Mouse (Mus musculus) midbrain, embryonic 13.5 days (tissue): ENCODE measurements around the gene Ccl2. TPM values are rescaled to one million over a fixed set of nuclear protein-coding genes. Genes with fewer than 3 reads are reported as not detected.

ENCODE experiments used
- ATAC-seq: fragments of 200-750 bp; cut with Nextera tagmentation; 2 replicates; pipeline ENCODE4 v1.8.0; 2017; ENCODE audit warnings: mild to moderate bottlenecking, moderate TSS enrichment, moderate library complexity
- H3K27ac ChIP-seq: fragments of 300-500 bp; sonication (generic); 2 replicates; pipeline ENCODE4 v1.5.1; 2015; ENCODE audit warnings: inconsistent platforms, mild to moderate bottlenecking, moderate library complexity
- H3K27me3 ChIP-seq: fragments of 300-500 bp; sonication (generic); 2 replicates; pipeline ENCODE4 v1.6.1; 2015; ENCODE audit warnings: mild to moderate bottlenecking, inconsistent platforms
- H3K36me3 ChIP-seq: fragments of 300-500 bp; sonication (generic); 2 replicates; pipeline ENCODE4 v1.6.1; 2015; ENCODE audit warnings: mild to moderate bottlenecking, inconsistent platforms
- H3K4me1 ChIP-seq: fragments of 300-500 bp; sonication (generic); replicated peaks from 2 replicates; pipeline ENCODE4 v1.6.1; 2015; ENCODE audit warnings: inconsistent platforms
- H3K4me2 ChIP-seq: fragments of 300-500 bp; sonication (generic); replicated peaks from 2 replicates; pipeline ENCODE4 v1.6.1; 2015; ENCODE audit warnings: moderate library complexity, mild to moderate bottlenecking, inconsistent platforms
- H3K4me3 ChIP-seq: fragments of 300-500 bp; sonication (generic); replicated peaks from 2 replicates; pipeline ENCODE4 v1.5.1; 2015; ENCODE audit warnings: mild to moderate bottlenecking, inconsistent platforms
- H3K9ac ChIP-seq: fragments of 300-500 bp; sonication (generic); replicated peaks from 2 replicates; pipeline ENCODE4 v1.6.1; 2015; ENCODE audit warnings: mild to moderate bottlenecking, inconsistent platforms
- H3K9me3 ChIP-seq: fragments of 300-500 bp; sonication (generic); 2 replicates; pipeline ENCODE4 v1.6.1; 2016; ENCODE audit warnings: mild to moderate bottlenecking, inconsistent platforms
- WGBS: fragments of 180-500 bp; shearing (Covaris S2); methylation state at CpG from one replicate; pipeline ENCODE4 v1.1.7; 2015; 5-methylcytosine and 5-hydroxymethylcytosine counted together
- polyA plus RNA-seq: library from polyadenylated mRNA; unstranded; fragments of >200 nt; fragmentation: Nextera tagmentation; extraction: Ambion mirVana; gene quantifications from 2 replicates; pipeline ENCODE4 v1.2.1, GENCODE M21; 2015

The Ccl2 gene
- polyA plus RNA-seq, 1 experiment from 2014 or later = 2.4 TPM

DNA sequence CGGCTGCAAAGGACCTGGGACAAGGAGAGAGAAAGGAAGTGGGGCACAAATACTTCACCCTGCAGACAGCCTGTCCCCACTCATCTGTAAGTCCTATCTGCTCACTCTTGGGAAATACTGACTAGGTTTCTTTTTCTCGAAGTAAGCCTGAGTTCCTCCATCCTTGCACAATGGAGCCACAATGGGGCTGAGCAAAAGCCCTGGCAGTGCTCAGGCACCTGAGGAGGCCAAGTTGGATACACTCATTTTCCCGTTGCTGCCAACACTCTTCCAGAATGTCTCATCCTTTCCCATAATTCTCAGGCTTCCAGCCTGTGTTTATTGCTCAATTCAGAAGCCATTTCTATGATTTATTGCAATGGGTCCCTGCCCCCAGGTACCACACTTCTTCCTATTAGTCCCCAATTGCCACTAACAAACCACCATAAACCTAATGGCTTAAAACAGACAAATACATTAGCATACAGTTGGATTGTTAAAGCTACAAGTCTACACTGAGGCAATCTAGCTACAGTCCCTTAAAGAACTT is 3.8 kb downstream of the Ccl2 start:
- Histone ChIP-seq H3K9ac (no peak overlapping the region), H3K4me2 (no peak overlapping the region), H3K9me3 (no peaks in the 10 kb centered on the region), H3K27ac (no peak overlapping the region), H3K27me3 (no peaks in the 10 kb centered on the region), H3K4me1 (no peaks in the 10 kb centered on the region), H3K4me3 (no peak overlapping the region), H3K36me3 (no peaks in the 10 kb centered on the region)
- 81% methylated on average over 3 of the region's 3 CpGs for WGBS
- ATAC-seq = no peak

DNA sequence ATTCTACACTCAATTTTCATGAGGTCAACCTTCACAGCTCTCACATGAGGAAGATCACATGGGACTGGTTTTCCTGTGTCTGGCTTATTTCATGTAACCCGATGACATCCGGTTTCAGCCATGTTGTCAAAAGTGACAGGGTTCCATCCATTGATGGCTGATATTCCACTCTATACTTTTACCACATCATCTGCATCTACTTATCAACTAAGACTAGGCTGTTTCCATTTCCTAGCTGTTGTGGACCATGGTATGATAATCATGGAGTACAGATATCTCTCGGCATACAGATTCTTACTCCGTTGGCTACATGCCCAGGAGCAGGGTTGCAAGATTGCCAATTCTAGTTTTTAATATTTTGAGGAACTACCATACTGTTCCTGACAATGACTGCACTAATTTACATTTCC is 6.3 kb downstream of the Ccl2 start:
- H3K9ac ChIP-seq = no peak overlapping the region
- no peaks in the 10 kb centered on the region for H3K9me3 ChIP-seq
- no peaks in the 10 kb centered on the region for H3K36me3 ChIP-seq
- no peak overlapping the region for H3K4me2 ChIP-seq
- no peaks in the 10 kb centered on the region for H3K27me3 ChIP-seq
- WGBS = 93% methylated on average over 4 of the region's 4 CpGs
- H3K4me1 ChIP-seq = no peaks in the 10 kb centered on the region
- no peak overlapping the region for H3K27ac ChIP-seq
- no peak overlapping the region for H3K4me3 ChIP-seq
- ATAC-seq = no peak

DNA sequence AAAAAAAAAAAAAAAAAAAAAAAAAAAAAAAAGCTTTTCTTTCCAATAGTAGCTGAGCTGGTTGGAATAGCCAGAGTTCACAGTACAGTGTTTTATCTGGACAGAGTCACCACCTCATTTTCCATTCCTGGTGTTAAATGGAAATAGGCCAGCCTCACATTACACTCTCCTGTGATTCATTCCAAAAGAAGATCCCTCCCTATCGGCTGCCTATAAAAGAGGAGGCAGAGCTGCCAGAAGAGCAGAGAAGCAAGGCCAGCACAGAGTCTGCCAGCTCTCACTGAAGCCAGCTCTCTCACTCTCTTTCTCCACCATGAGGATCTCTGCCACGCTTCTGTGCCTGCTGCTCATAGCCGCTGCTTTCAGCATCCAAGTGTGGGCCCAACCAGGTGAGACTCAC is 10.1 kb downstream of the Ccl2 start, which contains the start of gene Ccl7:
Gene Ccl7, plus strand, starts transcription at position 242 of the 400 bp plus-strand sequence.
- H3K9ac ChIP-seq = no peak within 1 kb of the TSS
- H3K4me3 ChIP-seq = no peak within 1 kb of the TSS
- 75% methylated on average over 3 of the region's 3 CpGs for WGBS
- no peaks in the 10 kb centered on the region for H3K27me3 ChIP-seq
- ATAC-seq = no peak
- no peaks in the 10 kb centered on the region for H3K36me3 ChIP-seq
- H3K4me2 ChIP-seq = no peak within 1 kb of the TSS
- no peak within 1 kb of the TSS for H3K27ac ChIP-seq
- no peaks in the 10 kb centered on the region for H3K9me3 ChIP-seq
- no peaks in the 10 kb centered on the region for H3K4me1 ChIP-seq

DNA sequence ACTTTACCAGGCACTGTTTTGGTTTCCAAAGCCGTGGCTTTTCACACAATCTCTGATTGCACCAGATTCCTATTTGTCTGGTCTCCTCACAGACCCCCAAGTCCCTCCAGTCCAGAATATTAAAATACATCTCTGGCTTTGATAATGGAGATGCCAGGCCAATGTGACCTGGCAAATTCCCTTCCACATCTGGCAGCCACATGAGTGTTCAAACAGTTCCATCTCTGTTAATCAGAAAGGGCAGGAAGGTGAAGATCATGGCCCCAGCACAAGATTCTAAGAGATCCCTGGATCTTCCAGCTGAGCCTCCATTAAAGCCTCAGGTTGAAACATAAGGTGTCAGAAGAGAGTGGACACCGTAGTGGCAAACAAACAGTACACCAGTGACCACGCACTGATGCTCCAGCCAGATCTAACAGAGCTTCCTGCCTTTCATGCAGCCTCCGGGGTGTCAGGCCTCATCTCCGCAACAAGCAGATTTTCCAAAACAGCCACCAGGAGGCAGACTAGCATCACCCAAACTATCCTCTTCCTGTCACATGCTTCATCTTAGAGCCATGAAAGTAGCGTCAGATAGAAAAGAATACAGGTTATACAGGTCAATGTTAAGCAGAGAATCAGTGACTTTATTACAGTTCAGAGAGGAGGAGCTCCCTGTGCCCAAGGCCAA is 12.5 kb downstream of the Ccl2 start:
- Histone ChIP-seq H3K36me3 (no peaks in the 10 kb centered on the region), H3K9me3 (no peaks in the 10 kb centered on the region), H3K27me3 (no peaks in the 10 kb centered on the region), H3K4me3 (no peak overlapping the region), H3K9ac (no peak overlapping the region), H3K4me1 (no peaks in the 10 kb centered on the region), H3K27ac (no peak overlapping the region), H3K4me2 (no peak overlapping the region)
- WGBS = 48% methylated on average over 6 of the region's 6 CpGs
- no peak for ATAC-seq

DNA sequence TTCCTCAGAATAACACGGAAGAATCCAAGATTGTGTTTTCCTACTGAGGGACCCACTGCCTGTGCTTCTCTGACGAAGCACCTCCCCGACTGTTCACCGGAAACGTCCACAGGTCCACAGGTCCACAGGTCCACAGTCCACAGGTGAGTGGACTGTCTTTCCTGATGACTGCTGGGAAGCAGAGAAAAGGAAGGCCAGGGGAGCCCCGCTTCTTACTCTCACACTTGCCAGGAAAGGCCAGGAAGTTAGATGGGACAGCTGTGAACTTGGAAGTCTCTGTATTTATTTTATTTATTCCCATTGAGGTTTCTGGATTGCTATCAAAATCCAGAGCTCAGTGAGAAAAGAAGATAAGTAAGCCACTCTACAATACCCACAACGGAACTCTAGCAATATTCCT is 18.5 kb downstream of the Ccl2 start:
- Histone ChIP-seq H3K4me1 (no peaks in the 10 kb centered on the region), H3K4me2 (no peak overlapping the region)
- no peak for ATAC-seq

DNA sequence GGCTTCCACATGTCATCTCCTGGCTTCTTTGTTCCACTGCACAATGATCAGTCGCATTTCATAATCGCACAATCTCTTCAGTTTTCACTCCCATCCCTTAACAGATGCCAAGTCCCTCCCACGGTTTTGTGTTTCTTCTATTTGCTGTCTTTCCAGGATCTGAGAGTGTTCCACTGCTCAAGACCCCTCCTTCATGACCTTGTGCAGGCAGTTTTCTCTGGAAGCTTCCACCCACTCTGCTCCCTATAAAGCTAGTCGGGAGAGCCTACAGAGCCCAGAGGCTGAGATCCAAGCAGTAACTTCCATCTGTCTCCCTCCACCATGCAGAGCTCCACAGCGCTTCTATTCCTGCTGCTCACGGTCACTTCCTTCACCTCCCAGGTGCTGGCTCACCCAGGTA is 22.3 kb downstream of the Ccl2 start, which contains the start of gene Ccl11:
Gene Ccl11, plus strand, starts transcription at position 178 of the 400 bp plus-strand sequence.
- H3K4me3 ChIP-seq = no peak within 1 kb of the TSS
- H3K36me3 ChIP-seq = no peaks in the 10 kb centered on the region
- no peaks in the 10 kb centered on the region for H3K4me1 ChIP-seq
- H3K9me3 ChIP-seq = no peaks in the 10 kb centered on the region
- H3K9ac ChIP-seq = no peak within 1 kb of the TSS
- no peak within 1 kb of the TSS for H3K27ac ChIP-seq
- 88% methylated on average over 6 of the region's 6 CpGs for whole genome bisulfite sequencing
- no peaks in the 10 kb centered on the region for H3K27me3 ChIP-seq
- no peak within 1 kb of the TSS for H3K4me2 ChIP-seq
- no peak for ATAC-seq

More for the DNA sequence above, 18.5 kb downstream of the Ccl2 start:
- Histone ChIP-seq H3K4me3 (no peak overlapping the region), H3K27ac (no peak overlapping the region), H3K9ac (no peak overlapping the region), H3K27me3 (no peaks in the 10 kb centered on the region), H3K36me3 (no peaks in the 10 kb centered on the region), H3K9me3 (no peaks in the 10 kb centered on the region)
- WGBS = 92% methylated on average over 7 of the region's 7 CpGs

DNA sequence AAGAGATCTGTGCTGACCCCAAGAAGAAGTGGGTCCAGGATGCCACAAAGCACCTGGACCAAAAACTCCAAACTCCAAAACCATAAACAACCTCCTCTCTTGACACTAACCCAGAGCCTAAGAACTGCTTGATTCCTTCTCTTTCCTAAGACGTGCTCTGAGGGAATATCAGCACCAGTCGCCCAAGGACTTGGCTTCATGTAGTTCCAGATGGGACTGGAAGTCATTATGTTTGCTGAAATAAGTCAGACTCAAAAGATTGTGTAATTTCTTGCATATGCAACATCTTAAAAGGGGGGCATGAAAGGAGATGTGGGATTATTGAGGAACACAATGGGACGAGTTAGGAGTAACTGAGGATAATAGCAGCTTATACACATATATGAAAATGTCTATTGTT is 26.9 kb downstream of the Ccl2 start:
- H3K4me1 ChIP-seq = no peaks in the 10 kb centered on the region
- no peak overlapping the region for H3K4me2 ChIP-seq
- no peaks in the 10 kb centered on the region for H3K9me3 ChIP-seq
- H3K27me3 ChIP-seq = no peaks in the 10 kb centered on the region
- WGBS = 85% methylated on average over 3 of the region's 3 CpGs
- no peak for ATAC-seq
- no peaks in the 10 kb centered on the region for H3K36me3 ChIP-seq
- H3K27ac ChIP-seq = no peak overlapping the region
- H3K9ac ChIP-seq = no peak overlapping the region
- no peak overlapping the region for H3K4me3 ChIP-seq

DNA sequence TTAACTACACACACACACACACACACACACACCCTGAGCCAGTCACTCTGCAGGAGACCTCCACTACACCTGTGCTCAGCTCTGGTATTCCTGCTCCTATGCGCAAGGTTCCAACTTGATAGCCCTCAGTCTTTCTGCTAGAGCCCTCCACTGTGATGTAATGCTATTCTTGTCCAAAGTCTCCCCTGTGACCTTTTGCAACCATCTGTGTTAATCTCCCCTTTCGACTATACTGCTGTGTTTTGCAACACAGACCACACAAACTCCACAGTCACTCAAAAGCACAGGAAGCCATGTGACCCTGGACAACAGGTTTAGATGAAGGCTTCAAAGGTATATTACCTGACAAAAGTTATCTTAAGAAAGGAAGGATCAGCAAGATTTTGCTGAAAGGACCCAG is 28.1 kb downstream of the Ccl2 start:
- Histone ChIP-seq H3K4me1 (no peaks in the 10 kb centered on the region), H3K9ac (no peak overlapping the region), H3K36me3 (no peaks in the 10 kb centered on the region), H3K27me3 (no peaks in the 10 kb centered on the region), H3K9me3 (no peaks in the 10 kb centered on the region), H3K27ac (no peak overlapping the region), H3K4me3 (no peak overlapping the region), H3K4me2 (no peak overlapping the region)
- ATAC-seq = no peak
- 85% methylated on average over 2 of the region's 2 CpGs for WGBS

DNA sequence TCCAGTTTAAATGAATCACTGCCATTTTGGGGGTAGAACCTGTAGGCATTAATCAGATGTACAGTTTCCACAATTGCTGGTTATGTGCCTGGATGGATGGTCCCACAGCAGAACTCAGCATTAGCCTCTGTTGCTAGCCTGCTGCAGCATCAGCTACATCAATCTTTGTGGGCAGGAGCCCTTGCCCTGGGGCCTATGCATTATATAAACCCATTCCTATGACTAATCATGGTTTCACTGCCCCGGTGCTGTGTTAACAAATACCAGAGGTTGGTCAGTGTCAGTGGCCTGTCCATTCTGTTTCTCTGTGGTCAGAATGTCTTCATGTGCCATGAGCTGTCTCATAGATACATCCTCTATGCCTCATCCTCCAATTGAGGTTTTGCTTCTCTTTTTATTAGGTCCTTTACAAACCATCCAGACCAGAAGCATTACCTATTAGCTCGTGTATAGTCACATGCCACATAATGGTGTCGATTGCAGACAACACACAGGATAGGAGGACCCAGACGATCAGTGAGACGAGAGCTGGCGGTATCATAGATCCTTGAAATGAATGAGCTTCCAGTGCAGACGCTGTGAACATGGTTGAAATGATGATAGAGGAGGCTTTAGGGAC is 31.7 kb downstream of the Ccl2 start:
- WGBS = 87% methylated on average over 7 of the region's 7 CpGs
- Histone ChIP-seq H3K27ac (no peak overlapping the region), H3K4me2 (no peak overlapping the region), H3K27me3 (no peaks in the 10 kb centered on the region), H3K9me3 (no peaks in the 10 kb centered on the region), H3K4me3 (no peak overlapping the region), H3K9ac (no peak overlapping the region), H3K4me1 (no peaks in the 10 kb centered on the region), H3K36me3 (no peaks in the 10 kb centered on the region)
- ATAC-seq = no peak

DNA sequence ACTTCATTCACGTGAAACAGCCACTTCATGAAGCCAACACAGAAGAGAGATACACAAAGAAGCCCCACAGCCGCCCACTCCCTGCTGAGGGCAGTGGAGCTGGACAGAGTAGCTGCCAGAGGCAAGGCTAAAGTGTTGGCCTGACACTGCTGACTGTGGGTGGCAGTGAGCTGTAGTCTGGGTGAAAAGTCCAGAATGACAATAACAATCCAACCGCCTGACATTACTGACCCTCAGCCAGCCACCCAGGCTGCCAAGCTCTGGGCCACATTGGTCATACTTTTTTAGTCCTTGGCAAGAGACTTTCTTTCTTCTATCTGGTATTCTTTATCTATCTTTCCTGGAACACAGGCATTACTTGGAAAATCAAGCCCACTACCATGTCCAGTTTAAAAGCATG is 35.7 kb downstream of the Ccl2 start:
- 80% methylated on average over 3 of the region's 3 CpGs for WGBS
- no peak for ATAC-seq
- no peak overlapping the region for H3K4me2 ChIP-seq
- H3K27ac ChIP-seq = no peak overlapping the region
- H3K4me3 ChIP-seq = no peak overlapping the region
- H3K9me3 ChIP-seq = no peaks in the 10 kb centered on the region
- H3K4me1 ChIP-seq = no peaks in the 10 kb centered on the region
- no peaks in the 10 kb centered on the region for H3K27me3 ChIP-seq
- H3K36me3 ChIP-seq = no peaks in the 10 kb centered on the region
- H3K9ac ChIP-seq = no peak overlapping the region

DNA sequence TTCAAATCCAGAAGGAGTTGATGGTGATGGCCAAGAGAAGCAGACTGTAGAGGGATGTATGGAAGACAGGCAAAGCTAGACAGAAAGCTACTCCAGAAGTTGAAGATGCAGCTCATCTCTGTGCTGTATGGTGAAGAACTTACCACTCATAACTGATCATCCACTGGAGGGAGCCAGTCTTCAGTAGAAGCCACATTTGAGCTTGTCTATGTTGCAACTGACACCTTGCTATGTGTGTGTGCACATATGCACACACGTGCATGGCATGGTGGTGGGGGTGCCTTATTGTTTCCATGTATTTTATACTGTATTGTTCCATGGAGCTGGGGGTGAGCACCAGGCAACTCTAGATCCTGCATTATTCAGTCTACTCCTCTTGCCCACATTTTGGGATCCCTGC is 37.0 kb downstream of the Ccl2 start:
- no peak for ATAC-seq
- H3K4me2 ChIP-seq = no peak overlapping the region
- H3K36me3 ChIP-seq = no peaks in the 10 kb centered on the region
- WGBS = 76% methylated on average over 1 of the region's 1 CpGs
- no peaks in the 10 kb centered on the region for H3K27me3 ChIP-seq
- H3K9me3 ChIP-seq = no peaks in the 10 kb centered on the region
- H3K27ac ChIP-seq = no peak overlapping the region
- no peak overlapping the region for H3K9ac ChIP-seq
- no peaks in the 10 kb centered on the region for H3K4me1 ChIP-seq
- H3K4me3 ChIP-seq = no peak overlapping the region

DNA sequence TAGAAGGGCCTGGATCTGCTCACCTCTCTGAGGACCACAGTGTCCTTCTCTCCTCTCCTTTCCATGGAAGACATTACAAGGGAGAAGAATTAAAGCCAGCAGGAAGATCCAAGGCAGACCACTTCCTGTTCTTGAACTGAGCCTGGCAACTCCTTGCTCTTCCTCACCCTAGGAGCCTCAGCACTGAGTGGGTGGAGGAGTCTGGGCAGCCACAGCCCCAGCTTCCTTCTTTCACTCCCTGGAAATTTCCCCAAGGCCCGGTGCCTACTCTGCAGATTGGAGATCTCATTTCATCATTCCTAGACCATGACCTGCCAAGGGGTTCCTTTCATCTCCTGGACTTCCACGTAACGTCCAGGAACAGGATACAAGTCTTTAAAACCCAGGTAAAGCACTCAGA is 37.6 kb downstream of the Ccl2 start:
- no peak overlapping the region for H3K9ac ChIP-seq
- no peaks in the 10 kb centered on the region for H3K36me3 ChIP-seq
- no peaks in the 10 kb centered on the region for H3K9me3 ChIP-seq
- no peak overlapping the region for H3K27ac ChIP-seq
- 86% methylated on average over 3 of the region's 3 CpGs for WGBS
- no peak overlapping the region for H3K4me2 ChIP-seq
- no peaks in the 10 kb centered on the region for H3K27me3 ChIP-seq
- no peak overlapping the region for H3K4me3 ChIP-seq
- no peaks in the 10 kb centered on the region for H3K4me1 ChIP-seq
- no peak for ATAC-seq
